Mouse (Mus musculus) left cerebral cortex, postnatal 36 days (tissue): ENCODE results near the gene Plagl1. TPM values are rescaled to one million over a fixed set of nuclear protein-coding genes. Genes with fewer than 3 reads are reported as not detected.

Source experiments
- DNase-seq, 2 experiments: peaks; one replicate each; pipeline ENCODE4 v3.0.0; 2021 to 2022; ENCODE audit warnings: low spot score in 2 of 2, mixed read lengths in 1 of 2
- intact Hi-C: fragments of 180-260 bp; cut with DNase I; formaldehyde crosslinking; loops from one replicate; pipeline ENCODE4 v1.15.1; 2025
- total RNA-seq, 2 experiments: library from RNA; stranded (reverse); gene quantifications; 2 replicates each; pipeline ENCODE4 v1.2.3; 2021

Gene Plagl1
- total RNA-seq, 2 experiments from 2014 or later = 16.8 to 20.2 TPM

- no peak for DNase-seq
- intact Hi-C loops = no loop called here
Observed at GRCm38 (mm10) chr10:13119300-13119699, 59.0 kb downstream of the Plagl1 start.

- intact Hi-C loops = no loop called here
- DNase-seq = no peak
Observed at GRCm38 (mm10) chr10:13125811-13126210, 65.5 kb downstream of the Plagl1 start.

- intact Hi-C loops = no loop called here
- no peak for DNase-seq
Observed at GRCm38 (mm10) chr10:13127335-13127734, 67.0 kb downstream of the Plagl1 start.

- no peak for DNase-seq
- intact Hi-C loops = no loop called here
Observed at GRCm38 (mm10) chr10:13127946-13128345, 67.6 kb downstream of the Plagl1 start.

GRCm38 (mm10) chr10:13133850-13134249 lies 73.5 kb downstream of the Plagl1 start:
- no peak for DNase-seq
- intact Hi-C loops = no loop called here

GRCm38 (mm10) chr10:13135276-13135675 lies 75.0 kb downstream of the Plagl1 start:
- intact Hi-C loops = no loop called here
- DNase-seq = no peak

- intact Hi-C loops = no loop called here
- DNase-seq = no peak
Observed at GRCm38 (mm10) chr10:13135751-13136150, 75.4 kb downstream of the Plagl1 start.

- no peak for DNase-seq
Observed at GRCm38 (mm10) chr10:13137906-13138305, 77.6 kb downstream of the Plagl1 start.

GRCm38 (mm10) chr10:13140434-13140833 lies 80.1 kb downstream of the Plagl1 start:
- intact Hi-C loops = no loop called here
- DNase-seq = no peak

More at GRCm38 (mm10) chr10:13137906-13138305, 77.6 kb downstream of the Plagl1 start:
- intact Hi-C loops = no loop called here

GRCm38 (mm10) chr10:13150435-13150834 lies 90.1 kb downstream of the Plagl1 start:
- DNase-seq = no peak
- intact Hi-C loops = no loop called here

- DNase-seq = no peak
- intact Hi-C loops = no loop called here
Observed at GRCm38 (mm10) chr10:13151353-13151752, 91.0 kb downstream of the Plagl1 start.

- intact Hi-C loops = no loop called here
- DNase-seq = no peak
Observed at GRCm38 (mm10) chr10:13152811-13153364, 92.6 kb downstream of the Plagl1 start.

GRCm38 (mm10) chr10:13155377-13155776 lies 95.1 kb downstream of the Plagl1 start:
- intact Hi-C loops = no loop called here
- DNase-seq = no peak

- intact Hi-C loops = no loop called here
- no peak for DNase-seq
Observed at GRCm38 (mm10) chr10:13160913-13161312, 100.6 kb downstream of the Plagl1 start.

- no peak for DNase-seq
- intact Hi-C loops = no loop called here
Observed at GRCm38 (mm10) chr10:13162031-13162430, 101.7 kb downstream of the Plagl1 start.

GRCm38 (mm10) chr10:13168461-13168860 lies 108.2 kb downstream of the Plagl1 start:
- DNase-seq = no peak
- intact Hi-C loops = no loop called here

GRCm38 (mm10) chr10:13170739-13171448 lies 110.6 kb downstream of the Plagl1 start:
- intact Hi-C loops = no loop called here
- DNase-seq = no peak

GRCm38 (mm10) chr10:13171461-13171860 lies 111.2 kb downstream of the Plagl1 start:
- intact Hi-C loops = no loop called here
- no peak for DNase-seq

GRCm38 (mm10) chr10:13172798-13173221 lies 112.5 kb downstream of the Plagl1 start:
- intact Hi-C loops = no loop called here
- no peak for DNase-seq

GRCm38 (mm10) chr10:13175866-13176265 lies 115.6 kb downstream of the Plagl1 start:
- intact Hi-C loops = no loop called here

GRCm38 (mm10) chr10:13177973-13178624 lies 117.8 kb downstream of the Plagl1 start, which contains the start of gene Zc2hc1b:
Gene Zc2hc1b (minus strand): TSS chr10:13178023.
- intact Hi-C loops = no loop called here
- DNase-seq = no peak

More at GRCm38 (mm10) chr10:13175866-13176265, 115.6 kb downstream of the Plagl1 start:
- DNase-seq = no peak
